Mouse (Mus musculus) heart, postnatal 0 days (tissue): Measurements from ENCODE around the gene 9530003J23Rik. TPM values are rescaled to one million over a fixed set of nuclear protein-coding genes. Genes with fewer than 3 reads are reported as not detected.
"Not testable (repeated sequence)": the region's sequence is repeated elsewhere in the genome, so short reads cannot be mapped to it uniquely, and the experiment has no call there.

Experiments used
- ATAC-seq: fragments of 200-750 bp; cut with Nextera tagmentation; 2 replicates; pipeline ENCODE4 v1.8.0; 2017; ENCODE audit warnings: low read depth, moderate number of reproducible peaks, moderate library complexity; ENCODE audit not compliant: insufficient read depth
- DNase-seq: peaks from one replicate; pipeline ENCODE4 v3.0.0-alpha.2; 2016; ENCODE audit warnings: low spot score
- H3K27ac ChIP-seq: fragments of 300-500 bp; sonication (generic); 2 replicates; pipeline ENCODE4 v1.5.1; 2014; ENCODE audit warnings: low read depth, mild to moderate bottlenecking
- H3K27me3 ChIP-seq: fragments of 300-500 bp; sonication (generic); 2 replicates; pipeline ENCODE4 v1.6.1; 2014; ENCODE audit warnings: low read length, mixed read lengths; ENCODE audit not compliant: control insufficient read depth, insufficient read depth
- H3K36me3 ChIP-seq: fragments of 300-500 bp; sonication (generic); replicated peaks from 2 replicates; pipeline ENCODE4 v1.6.1; 2014; ENCODE audit warnings: low read length, mixed read lengths; ENCODE audit not compliant: control insufficient read depth, insufficient read depth
- H3K4me1 ChIP-seq: fragments of 300-500 bp; sonication (generic); 2 replicates; pipeline ENCODE4 v1.6.1; 2014; ENCODE audit warnings: antibody characterized with exemption; ENCODE audit not compliant: control insufficient read depth, insufficient read depth
- H3K4me2 ChIP-seq: fragments of 300-500 bp; sonication (generic); 2 replicates; pipeline ENCODE4 v1.6.1; 2014; ENCODE audit warnings: low read depth, mild to moderate bottlenecking, low read length, moderate library complexity
- H3K4me3 ChIP-seq: fragments of 300-500 bp; sonication (generic); 2 replicates; pipeline ENCODE4 v1.5.1; 2014; ENCODE audit warnings: low read depth, low read length
- H3K9ac ChIP-seq: fragments of 300-500 bp; sonication (generic); replicated peaks from 2 replicates; pipeline ENCODE4 v1.6.1; 2014; ENCODE audit warnings: low read depth, low read length, mixed read lengths
- H3K9me3 ChIP-seq: fragments of 300-500 bp; sonication (generic); replicated peaks from 2 replicates; pipeline ENCODE4 v1.6.1; 2016; ENCODE audit warnings: low read length; ENCODE audit not compliant: control insufficient read depth
- CTCF ChIP-seq: IDR thresholded peaks from 2 replicates; pipeline ENCODE4 v1.5.1; 2016; ENCODE audit warnings: antibody characterized with exemption, control low read depth, low read depth
- EP300 ChIP-seq: IDR thresholded peaks from 2 replicates; pipeline ENCODE4 v1.6.1; 2016; ENCODE audit warnings: antibody characterized with exemption, low read depth
- WGBS: fragments of 180-500 bp; shearing (Covaris S2); extraction: QIAGEN DNeasy Blood & Tissue Kit; methylation state at CpG from one replicate; pipeline ENCODE4 v1.1.7; 2014; 5-methylcytosine and 5-hydroxymethylcytosine counted together
- polyA plus RNA-seq: library from polyadenylated mRNA; unstranded; fragments of >200 nt; fragmentation: Nextera tagmentation; extraction: Ambion mirVana; gene quantifications from 2 replicates; pipeline ENCODE4 v1.2.1, GENCODE M21; 2015
- total RNA-seq: library from RNA; depleted of rRNA; stranded (reverse); fragments of >200 nt; gene quantifications from 2 replicates; pipeline ENCODE4 v1.2.3, GENCODE M21; 2014; ENCODE audit warnings: low replicate concordance

The 9530003J23Rik gene
- total and polyA plus RNA-seq, 2 experiments from 2014 or later, result not detected

- H3K9me3 ChIP-seq, result no peaks in the 10 kb centered on the region
- 85% methylated on average over 10 of the region's 10 CpGs for whole genome bisulfite sequencing
These were observed 37.3 kb upstream of the 9530003J23Rik start for GRCm38 (mm10) chr10:117275681-117276369.

GRCm38 (mm10) chr10:117274645-117275044 lies 36.1 kb upstream of the 9530003J23Rik start:
- not testable (repeated sequence) for H3K9me3 ChIP-seq, H3K4me1 ChIP-seq, H3K36me3 ChIP-seq, ATAC-seq, DNase-seq, H3K4me2 ChIP-seq, H3K27ac ChIP-seq, H3K4me3 ChIP-seq, H3K9ac ChIP-seq, H3K27me3 ChIP-seq
- WGBS, result 62% methylated on average over 2 of the region's 7 CpGs

More at GRCm38 (mm10) chr10:117275681-117276369, 37.3 kb upstream of the 9530003J23Rik start:
- TF ChIP-seq EP300, result no peak
- TF ChIP-seq CTCF, result no peak
- Histone ChIP-seq H3K27me3 (no peaks in the 10 kb centered on the region), H3K4me3 (no peak overlapping the region), H3K36me3 (no peaks in the 10 kb centered on the region), H3K27ac (no peak overlapping the region), H3K4me1 (no peaks in the 10 kb centered on the region), H3K4me2 (no peak overlapping the region), H3K9ac (no peak overlapping the region)
- DNase-seq (no peak), ATAC-seq (no peak)

GRCm38 (mm10) chr10:117272023-117272422 lies 33.5 kb upstream of the 9530003J23Rik start:
- DNase-seq, result no peak
- Histone ChIP-seq H3K27me3 (no peaks in the 10 kb centered on the region), H3K9ac (no peak overlapping the region), H3K9me3 (no peaks in the 10 kb centered on the region), H3K4me3 (no peak overlapping the region), H3K4me1 (no peaks in the 10 kb centered on the region), H3K4me2 (no peak overlapping the region), H3K27ac (no peak overlapping the region), H3K36me3 (no peaks in the 10 kb centered on the region)
- no peak for ATAC-seq
- peak; percentile 31 for TF ChIP-seq CTCF
- no peak for TF ChIP-seq EP300

GRCm38 (mm10) chr10:117259870-117260269 lies 21.4 kb upstream of the 9530003J23Rik start:
- no peak for ATAC-seq
- H3K9ac ChIP-seq, result no peak overlapping the region
- H3K27ac ChIP-seq, result no peak overlapping the region
- DNase-seq, result no peak
- no peaks in the 10 kb centered on the region for H3K9me3 ChIP-seq
- no peak for TF ChIP-seq CTCF
- TF ChIP-seq EP300, result no peak
- H3K4me1 ChIP-seq, result no peaks in the 10 kb centered on the region
- no peak overlapping the region for H3K4me3 ChIP-seq
- no peaks in the 10 kb centered on the region for H3K36me3 ChIP-seq
- H3K4me2 ChIP-seq, result no peak overlapping the region
- no peaks in the 10 kb centered on the region for H3K27me3 ChIP-seq

GRCm38 (mm10) chr10:117235866-117236265 lies 2.6 kb downstream of the 9530003J23Rik start:
- H3K9me3 ChIP-seq, result no peaks in the 10 kb centered on the region
- WGBS, result 34% methylated on average over 11 of the region's 11 CpGs
- DNase-seq, result no peak
- H3K27ac ChIP-seq, result no peak overlapping the region
- H3K27me3 ChIP-seq, result no peaks in the 10 kb centered on the region
- no peak overlapping the region for H3K9ac ChIP-seq
- no peak for ATAC-seq
- TF ChIP-seq EP300 (no peak), CTCF (no peak)
- no peaks in the 10 kb centered on the region for H3K4me1 ChIP-seq
- H3K4me3 ChIP-seq, result no peak overlapping the region
- no peaks in the 10 kb centered on the region for H3K36me3 ChIP-seq
- peak overlapping the region; percentile 24 for H3K4me2 ChIP-seq

- no peak for ATAC-seq
- H3K4me1 ChIP-seq, result no peaks in the 10 kb centered on the region
- H3K9me3 ChIP-seq, result no peaks in the 10 kb centered on the region
- WGBS, result 45% methylated on average over 4 of the region's 4 CpGs
- H3K27ac ChIP-seq, result no peak overlapping the region
- no peak overlapping the region for H3K9ac ChIP-seq
- H3K4me3 ChIP-seq, result no peak overlapping the region
- no peaks in the 10 kb centered on the region; the same call in 1 of the 2 replicates for H3K27me3 ChIP-seq
- DNase-seq, result no peak
- H3K4me2 ChIP-seq, result no peak overlapping the region
- no peaks in the 10 kb centered on the region for H3K36me3 ChIP-seq
- TF ChIP-seq CTCF, result no peak
- TF ChIP-seq EP300, result no peak
These were observed 3.7 kb downstream of the 9530003J23Rik start for GRCm38 (mm10) chr10:117234825-117235224.
